Comparison of ENCODE assay signal across 10 mouse cellular contexts in genomic region chr11:53411738-53412137, GRCm38 (mm10). TPM values are rescaled to one million over a fixed set of nuclear protein-coding genes. Genes with fewer than 3 reads are reported as not detected.
A peak's percentile ranks its signal among the peaks of the same experiment; 100 is the strongest.
DNase-seq lines count a peak whose midpoint lies in the region; ATAC-seq and TF ChIP-seq lines count a peak whose summit lies in the region.
"Had no signal": no experiment of that assay in that cellular context is flagged by ENCODE, and none has a peak within 500 bp of the region (broad histone marks: within the 10 kb centered on the region; RNA-seq: fewer than 3 reads in every experiment).

No protein-coding gene starts in this region.

- intact Hi-C loops in left cerebral cortex, adult 2 months (cut with DNase I): no loop called here

- H3K27ac ChIP-seq in left cerebral cortex, adult 2 months: no peak overlapping the region
- H3K27ac ChIP-seq: macrophage had no signal

- peak; percentile 57; the same call in 1 of the 2 replicates for ATAC-seq in megakaryocyte-erythroid progenitor cell, adult 5-6 weeks (replicated peaks; ENCODE audit: low FRiP score, low TSS enrichment, poor library complexity, severe bottlenecking)

- peak; percentile 33 for DNase-seq in adrenal gland, postnatal 14 days
- no peak for DNase-seq in adrenal gland, adult 2 months
- DNase-seq in left cerebral cortex, adult 2 months (ENCODE audit: extremely low spot score in 1 of 2, low spot score in 2 of 2): no peak
- DNase-seq in left cerebral cortex, adult 18-20 months (ENCODE audit: low spot score in 2 of 2): no peak
- DNase-seq in c-Kit-positive CD71-positive TER-119-positive erythroid progenitor cells, embryonic 14.5 days (ENCODE audit: low spot score): peak; percentile 19
- no peak for DNase-seq in gastrocnemius, postnatal 4 days (ENCODE audit: low spot score in 2 of 2)
- DNase-seq in yolk sac, embryonic 10.5 days (ENCODE audit: low spot score): no peak
- DNase-seq: thymus, adult 2 months had no signal

- peak; percentile 70 for TF ChIP-seq CTCF in left cerebral cortex, adult 2 months (IDR thresholded peaks at IDR 0.05)

- H3K4me3 ChIP-seq in left cerebral cortex, adult 2 months: no peak overlapping the region

RNA-seq across cellular contexts. Expression of gene Leap2, which starts 11.2 kb away (rescaled TPM):
- total RNA-seq in adrenal gland, postnatal 14 days (2021): 0.79 and 17.6 TPM in 2 replicates
- not detected for total RNA-seq in adrenal gland, adult 2 months (2021)
- not detected in 2 replicates for polyA plus RNA-seq in adrenal gland, adult 2 months (2012; rRNA removed)
- not detected for total RNA-seq in left cerebral cortex, adult 2 months (2021)
- not detected for total RNA-seq in left cerebral cortex, adult 18-20 months (2021)
- total RNA-seq in megakaryocyte-erythroid progenitor cell, adult 5-6 weeks (2014; fragmentation: Nextera tagmentation): 2.6 TPM in 1 of 2 replicates, not detected in the other
- not detected in 2 replicates for total RNA-seq in megakaryocyte-erythroid progenitor cell, adult 5-6 weeks (2017)
- total RNA-seq in gastrocnemius, postnatal 4 days (2021): not detected
- polyA plus RNA-seq: macrophage; thymus, adult 2 months had no signal

RNA-seq across cellular contexts. Expression of gene Uqcrq, which starts 18.9 kb away (rescaled TPM):
- total RNA-seq in adrenal gland, postnatal 14 days (2021): 1,722 and 1,730 TPM in 2 replicates
- total RNA-seq in adrenal gland, adult 2 months (2021): 1,000 to 10,000 TPM; 1,216 to 1,248 TPM
- 845 and 941 TPM in 2 replicates for polyA plus RNA-seq in adrenal gland, adult 2 months (2012; rRNA removed)
- total RNA-seq in left cerebral cortex, adult 2 months (2021): 100 to 1,000 TPM; 388 to 436 TPM
- total RNA-seq in left cerebral cortex, adult 18-20 months (2021): 100 to 1,000 TPM; 415 to 443 TPM
- 289 and 326 TPM in 2 replicates for total RNA-seq in megakaryocyte-erythroid progenitor cell, adult 5-6 weeks (2014; fragmentation: Nextera tagmentation)
- 30.9 and 67.9 TPM in 2 replicates for total RNA-seq in megakaryocyte-erythroid progenitor cell, adult 5-6 weeks (2017)
- 100 to 1,000 TPM; 694 to 764 TPM for total RNA-seq in gastrocnemius, postnatal 4 days (2021)

RNA-seq across cellular contexts. Expression of gene Gdf9, which starts 19.1 kb away (rescaled TPM):
- total RNA-seq in adrenal gland, postnatal 14 days (2021): 1.2 and 3.6 TPM in 2 replicates
- total RNA-seq in adrenal gland, adult 2 months (2021): 1 to 10 TPM in 1 of 2 experiments, under 1 TPM in 1; 0.90 to 9.0 TPM
- 0.36 and 0.39 TPM in 2 replicates for polyA plus RNA-seq in adrenal gland, adult 2 months (2012; rRNA removed)
- total RNA-seq in left cerebral cortex, adult 2 months (2021): 1 to 10 TPM in 1 of 2 experiments, under 1 TPM in 1; 0.89 to 1.1 TPM
- total RNA-seq in left cerebral cortex, adult 18-20 months (2021): under 1 TPM; 0.73 to 0.79 TPM
- 0.24 and 0.32 TPM in 2 replicates for total RNA-seq in megakaryocyte-erythroid progenitor cell, adult 5-6 weeks (2014; fragmentation: Nextera tagmentation)
- total RNA-seq in megakaryocyte-erythroid progenitor cell, adult 5-6 weeks (2017): 0.42 and 0.80 TPM in 2 replicates
- total RNA-seq in gastrocnemius, postnatal 4 days (2021): 1 to 10 TPM in 1 of 2 experiments, under 1 TPM in 1; 0.86 to 1.0 TPM

RNA-seq across cellular contexts. Expression of gene Gm10447, which starts 45.2 kb away (rescaled TPM):
- total RNA-seq in adrenal gland, postnatal 14 days (2021): not detected in 2 replicates
- total RNA-seq in adrenal gland, adult 2 months (2021): not detected
- polyA plus RNA-seq in adrenal gland, adult 2 months (2012; rRNA removed): 0.08 TPM in 1 of 2 replicates, not detected in the other
- total RNA-seq in left cerebral cortex, adult 2 months (2021): under 1 TPM; 0.33 to 0.34 TPM
- under 1 TPM; 0.14 to 0.26 TPM for total RNA-seq in left cerebral cortex, adult 18-20 months (2021)
- total RNA-seq in megakaryocyte-erythroid progenitor cell, adult 5-6 weeks (2014; fragmentation: Nextera tagmentation): not detected in 2 replicates
- not detected in 2 replicates for total RNA-seq in megakaryocyte-erythroid progenitor cell, adult 5-6 weeks (2017)
- not detected for total RNA-seq in gastrocnemius, postnatal 4 days (2021)
- polyA plus RNA-seq: macrophage had no signal

RNA-seq across cellular contexts. Expression of gene Shroom1, which starts 45.3 kb away (rescaled TPM):
- 3.9 and 5.7 TPM in 2 replicates for total RNA-seq in adrenal gland, postnatal 14 days (2021)
- 1 to 10 TPM; 3.5 to 3.8 TPM for total RNA-seq in adrenal gland, adult 2 months (2021)
- polyA plus RNA-seq in adrenal gland, adult 2 months (2012; rRNA removed): 5.0 and 5.3 TPM in 2 replicates
- total RNA-seq in left cerebral cortex, adult 2 months (2021): 1 to 10 TPM; 5.4 to 6.3 TPM
- 1 to 10 TPM; 5.4 to 5.6 TPM for total RNA-seq in left cerebral cortex, adult 18-20 months (2021)
- not detected in 2 replicates for total RNA-seq in megakaryocyte-erythroid progenitor cell, adult 5-6 weeks (2014; fragmentation: Nextera tagmentation)
- not detected in 2 replicates for total RNA-seq in megakaryocyte-erythroid progenitor cell, adult 5-6 weeks (2017)
- under 1 TPM; 0.49 to 0.81 TPM for total RNA-seq in gastrocnemius, postnatal 4 days (2021)
- polyA plus RNA-seq: macrophage had no signal

Comparison
In these comparisons a context has a peak if more than half of its experiments do, and no peak if none do; other contexts are left out.
1. DNase-seq: peak in adrenal gland, postnatal 14 days (single experiment) and c-Kit-positive CD71-positive TER-119-positive erythroid progenitor cells, embryonic 14.5 days (single experiment); none in adrenal gland, adult 2 months (single experiment), left cerebral cortex, adult 2 months (0 of 2), left cerebral cortex, adult 18-20 months (0 of 2), gastrocnemius, postnatal 4 days (0 of 2) and yolk sac, embryonic 10.5 days (single experiment).